9 mouse cellular contexts compared by ENCODE assay signal in the genomic region with DNA sequence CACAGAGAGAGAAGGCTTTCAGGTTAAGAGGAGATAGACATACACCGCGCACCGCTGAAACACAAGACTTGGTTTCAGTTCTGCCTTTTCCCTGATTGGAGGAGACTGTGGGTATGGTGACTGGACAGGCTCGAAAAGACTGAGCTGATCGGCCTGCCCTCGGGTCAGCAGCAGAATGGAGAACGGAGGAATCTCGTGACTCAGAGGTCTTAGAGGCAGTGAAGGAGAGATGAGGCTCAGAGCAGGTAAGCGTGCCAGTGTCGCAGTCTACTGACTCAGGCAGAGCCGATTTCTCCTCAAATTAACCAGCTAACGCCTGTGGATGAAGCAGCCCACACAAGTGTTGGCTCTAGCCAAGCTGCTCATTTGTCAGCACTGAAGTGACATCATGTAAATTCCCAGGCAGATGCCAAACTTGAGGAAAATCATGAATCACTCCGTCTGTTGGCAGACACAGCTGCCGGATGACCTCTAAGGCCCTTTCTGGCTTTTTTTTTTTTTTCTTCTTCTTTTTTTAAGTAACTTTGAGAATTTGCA. TPM values are rescaled to one million over a fixed set of nuclear protein-coding genes. Genes with fewer than 3 reads are reported as not detected.
A peak's percentile ranks its signal among the peaks of the same experiment; 100 is the strongest.
DNase-seq lines count a peak whose midpoint lies in the region; ATAC-seq and TF ChIP-seq lines count a peak whose summit lies in the region.
"Had no signal": no experiment of that assay in that cellular context is flagged by ENCODE, and none has a peak within 500 bp of the region (broad histone marks: within the 10 kb centered on the region; RNA-seq: fewer than 3 reads in every experiment).

No protein-coding gene starts in this region.

- H3K4me1 ChIP-seq in midbrain, embryonic 15.5 days: no peaks in the 10 kb centered on the region
- no peaks in the 10 kb centered on the region for H3K4me1 ChIP-seq in intestine, embryonic 16.5 days (ENCODE audit: control insufficient read depth, insufficient read depth, low read length)

- no peaks in the 10 kb centered on the region for H3K36me3 ChIP-seq in midbrain, embryonic 15.5 days (replicated peaks)
- no peaks in the 10 kb centered on the region for H3K36me3 ChIP-seq in intestine, embryonic 16.5 days (ENCODE audit: control insufficient read depth, insufficient read depth, low read length)

- H3K9ac ChIP-seq in midbrain, embryonic 15.5 days: no peak overlapping the region
- no peak overlapping the region for H3K9ac ChIP-seq in intestine, embryonic 16.5 days (ENCODE audit: low read depth, low read length)

- intact Hi-C loops in left cerebral cortex, adult 2 months (cut with DNase I): no loop called here
- intact Hi-C loops in gastrocnemius, postnatal 14 days (cut with DNase I; ENCODE audit: low total_unique reads): no loop called here

- 87% methylated on average over 14 of the region's 14 CpGs for WGBS in midbrain, embryonic 15.5 days
- 72% methylated on average over 14 of the region's 14 CpGs for WGBS in intestine, embryonic 16.5 days

- TF ChIP-seq CTCF in left cerebral cortex, adult 2 months (IDR thresholded peaks at IDR 0.05): no peak

- no peaks in the 10 kb centered on the region for H3K9me3 ChIP-seq in midbrain, embryonic 15.5 days
- H3K9me3 ChIP-seq in intestine, embryonic 16.5 days (ENCODE audit: control insufficient read depth, low read length): no peaks in the 10 kb centered on the region

- no peak for ATAC-seq in midbrain, embryonic 15.5 days (replicated peaks)
- ATAC-seq in intestine, embryonic 16.5 days: no peak

- H3K4me3 ChIP-seq in left cerebral cortex, adult 2 months: no peak overlapping the region; the same call in 1 of the 2 replicates
- no peak overlapping the region for H3K4me3 ChIP-seq in midbrain, embryonic 15.5 days
- no peak overlapping the region for H3K4me3 ChIP-seq in intestine, embryonic 16.5 days (ENCODE audit: low read length)

- H3K27me3 ChIP-seq in midbrain, embryonic 15.5 days (replicated peaks): no peaks in the 10 kb centered on the region
- H3K27me3 ChIP-seq in intestine, embryonic 16.5 days (replicated peaks; ENCODE audit: control insufficient read depth, insufficient read depth, low read length): no peaks in the 10 kb centered on the region

- peak overlapping the region; percentile 58; the same call in 1 of the 2 replicates for H3K27ac ChIP-seq in left cerebral cortex, adult 2 months
- no peak overlapping the region for H3K27ac ChIP-seq in midbrain, embryonic 15.5 days
- no peak overlapping the region for H3K27ac ChIP-seq in intestine, embryonic 16.5 days (ENCODE audit: low read length)

- no peak overlapping the region for H3K4me2 ChIP-seq in midbrain, embryonic 15.5 days
- no peak overlapping the region for H3K4me2 ChIP-seq in intestine, embryonic 16.5 days (ENCODE audit: low read depth, low read length)

- DNase-seq in left cerebral cortex, adult 2 months (ENCODE audit: extremely low spot score in 1 of 2, low spot score in 2 of 2): peak in 1 of 2 experiments; percentile 45
- no peak for DNase-seq in left cerebral cortex, adult 11 months (ENCODE audit: low spot score)
- DNase-seq in adrenal gland, postnatal 36 days: peak; percentile 27 to 35
- peak; percentile 10 for DNase-seq in gastrocnemius, postnatal 14 days
- DNase-seq in layer of hippocampus, adult 8-10 months (ENCODE audit: low spot score in 2 of 2): peak; percentile 52 to 55
- DNase-seq in spleen, adult 12 weeks (ENCODE audit: low spot score): no peak

RNA-seq across cellular contexts. Expression of gene Stxbp5l, which starts 55.9 kb away (rescaled TPM):
- total RNA-seq in left cerebral cortex, adult 2 months (2021): 100 to 1,000 TPM; 120 to 136 TPM
- total RNA-seq in adrenal gland, postnatal 36 days (2021): 1 to 10 TPM; 2.5 to 2.6 TPM
- total RNA-seq in gastrocnemius, postnatal 14 days (2021): under 1 TPM; 0.16 to 0.21 TPM
- total RNA-seq in layer of hippocampus, adult 8-10 months (2022): 100 to 1,000 TPM; 114 to 148 (median 127) TPM
- 14.0 and 16.6 TPM in 2 replicates for polyA plus RNA-seq in midbrain, embryonic 15.5 days (2015; fragmentation: Nextera tagmentation; extraction: Ambion mirVana)
- polyA plus RNA-seq in intestine, embryonic 16.5 days (2015; fragmentation: Nextera tagmentation; extraction: Ambion mirVana): 1.5 and 2.4 TPM in 2 replicates
- polyA plus RNA-seq: large intestine, adult 2 months had no signal

Comparison
In these comparisons a context has a peak if more than half of its experiments do, and no peak if none do; other contexts are left out.
1. DNase-seq: peak in adrenal gland, postnatal 36 days (2 of 2), gastrocnemius, postnatal 14 days (single experiment) and layer of hippocampus, adult 8-10 months (2 of 2); none in left cerebral cortex, adult 11 months (single experiment) and spleen, adult 12 weeks (single experiment).
2. RNA of gene Stxbp5l, which starts 55.9 kb away (total RNA-seq): 120 to 136 TPM in left cerebral cortex, adult 2 months and 114 to 148 TPM in layer of hippocampus, adult 8-10 months; 2.5 to 2.6 TPM in adrenal gland, postnatal 36 days and 0.16 to 0.21 TPM in gastrocnemius, postnatal 14 days; every median in the first group is over 10 times any median in the second.